Mouse (Mus musculus): ENCODE data around the gene Ubxn6. TPM values are rescaled to one million over a fixed set of nuclear protein-coding genes. Genes with fewer than 3 reads are reported as not detected.
A peak's percentile ranks its signal among the peaks of the same experiment; 100 is the strongest.
"Not testable (repeated sequence)": the region's sequence is repeated elsewhere in the genome, so short reads cannot be mapped to it uniquely, and the experiment has no call there.

Ubxn6 gene
- polyA plus RNA-seq, 1 experiment: 62.7 TPM

- no peak for DNase-seq (ENCODE audit: low spot score)
Observed at GRCm38 (mm10) chr17:56102158-56102557, 27.3 kb upstream of the Ubxn6 start.

GRCm38 (mm10) chr17:56100811-56101210 lies 26.0 kb upstream of the Ubxn6 start:
- DNase-seq (ENCODE audit: low spot score): no peak

GRCm38 (mm10) chr17:56098711-56099572 lies 24.1 kb upstream of the Ubxn6 start:
- no peak for DNase-seq (ENCODE audit: low spot score)

GRCm38 (mm10) chr17:56098180-56098579 lies 23.4 kb upstream of the Ubxn6 start:
- DNase-seq (ENCODE audit: low spot score): no peak

GRCm38 (mm10) chr17:56096883-56097282 lies 22.1 kb upstream of the Ubxn6 start:
- DNase-seq (ENCODE audit: low spot score): no peak

- DNase-seq (ENCODE audit: low spot score): no peak
Observed at GRCm38 (mm10) chr17:56092794-56093193, 18.0 kb upstream of the Ubxn6 start.

GRCm38 (mm10) chr17:56092312-56092711 lies 17.5 kb upstream of the Ubxn6 start:
- DNase-seq (ENCODE audit: low spot score): no peak

- no peak for DNase-seq (ENCODE audit: low spot score)
Observed at GRCm38 (mm10) chr17:56080781-56081585, 6.2 kb upstream of the Ubxn6 start.

- no peak for DNase-seq (ENCODE audit: low spot score)
Observed at GRCm38 (mm10) chr17:56079921-56080320, 5.1 kb upstream of the Ubxn6 start.

- DNase-seq (ENCODE audit: low spot score): peak; percentile 96
Observed at GRCm38 (mm10) chr17:56078880-56079795, 4.3 kb upstream of the Ubxn6 start, which contains the start of gene Hdgfl2. Gene Hdgfl2, plus strand, starts transcription at chr17:56079634.

GRCm38 (mm10) chr17:56078361-56078760 lies 3.5 kb upstream of the Ubxn6 start:
- DNase-seq (ENCODE audit: low spot score): not testable (repeated sequence)

GRCm38 (mm10) chr17:56077523-56077922 lies 2.7 kb upstream of the Ubxn6 start:
- no peak for DNase-seq (ENCODE audit: low spot score)

GRCm38 (mm10) chr17:56074097-56074826 lies 566 bp downstream of the Ubxn6 start:
- no peak for DNase-seq (ENCODE audit: low spot score)

- DNase-seq (ENCODE audit: low spot score): no peak
Observed at GRCm38 (mm10) chr17:56072243-56072642, 2.6 kb downstream of the Ubxn6 start.

GRCm38 (mm10) chr17:56071126-56071525 lies 3.7 kb downstream of the Ubxn6 start:
- DNase-seq (ENCODE audit: low spot score): no peak

- DNase-seq (ENCODE audit: low spot score): no peak
Observed at GRCm38 (mm10) chr17:56069066-56069465, 5.8 kb downstream of the Ubxn6 start.

- no peak for DNase-seq (ENCODE audit: low spot score)
Observed at GRCm38 (mm10) chr17:56066451-56066850, 8.4 kb downstream of the Ubxn6 start.

- not testable (repeated sequence) for DNase-seq (ENCODE audit: low spot score)
Observed at GRCm38 (mm10) chr17:56065715-56066114, 9.1 kb downstream of the Ubxn6 start.

- DNase-seq (ENCODE audit: low spot score): no peak
Observed at GRCm38 (mm10) chr17:56062081-56062480, 12.7 kb downstream of the Ubxn6 start.

GRCm38 (mm10) chr17:56057381-56058120 lies 17.3 kb downstream of the Ubxn6 start:
- DNase-seq (ENCODE audit: low spot score): no peak

Measured in urinary bladder, adult 2 months (tissue).